Mouse (Mus musculus): Measurements from ENCODE around the gene Ankrd9. TPM values are rescaled to one million over a fixed set of nuclear protein-coding genes. Genes with fewer than 3 reads are reported as not detected.

Gene Ankrd9
- polyA plus RNA-seq, 1 experiment from 2014 or later, result 20.9 TPM

DNA sequence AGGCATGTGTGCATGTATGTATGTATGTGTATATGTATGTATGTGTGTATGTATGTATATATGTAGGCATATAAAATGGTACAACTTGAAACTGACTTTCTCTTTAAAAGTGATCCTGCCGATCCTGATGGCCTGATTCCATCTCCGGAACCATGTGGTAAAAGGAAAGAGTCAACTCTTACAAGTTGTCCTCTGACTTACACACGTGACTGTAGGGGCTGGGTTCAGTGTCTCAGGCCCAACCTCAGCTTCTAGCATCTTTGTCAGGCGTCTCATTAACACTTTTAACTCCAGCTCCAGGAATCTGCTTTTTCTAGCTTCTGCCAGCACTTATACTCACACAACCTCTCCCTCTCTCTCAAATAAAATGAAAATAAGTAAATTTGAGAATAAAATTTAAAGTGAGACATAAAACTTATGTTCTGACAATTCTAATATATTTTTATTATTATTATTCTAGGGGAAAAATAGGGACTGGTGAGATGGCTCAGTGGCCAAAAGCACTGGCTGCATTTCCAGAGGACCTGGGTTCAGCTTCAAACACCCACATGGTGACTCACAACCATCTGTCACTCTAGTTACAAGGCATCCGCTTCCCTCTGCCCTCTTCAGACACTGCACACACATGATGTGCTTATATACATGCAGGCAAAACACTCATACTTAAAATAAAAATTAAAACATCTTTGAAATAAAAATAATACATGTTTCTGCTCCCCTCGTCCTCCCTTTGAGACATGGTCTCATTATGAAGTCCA is 26.0 kb downstream of the Ankrd9 start:
- no peak overlapping the region for H3K4me2 ChIP-seq
- 81% methylated on average over 6 of the region's 6 CpGs for WGBS

GRCm38 (mm10) chr12:110951236-110951635 is 27.6 kb downstream of the Ankrd9 start:
- Histone ChIP-seq H3K9ac (no peak overlapping the region), H3K4me1 (no peaks in the 10 kb centered on the region), H3K36me3 (peaks cover 13% of the 10 kb centered on the region), H3K9me3 (no peaks in the 10 kb centered on the region), H3K4me3 (replicated peaks) (no peak overlapping the region), H3K27ac (no peak overlapping the region), H3K4me2 (no peak overlapping the region), H3K27me3 (replicated peaks) (no peaks in the 10 kb centered on the region)
- no peak; the same call in 1 of the 2 replicates for ATAC-seq (ENCODE audit: insufficient read depth, low FRiP score, low read depth)
- WGBS, result 83% methylated on average over 7 of the region's 7 CpGs

More for the DNA sequence above, 26.0 kb downstream of the Ankrd9 start:
- Histone ChIP-seq H3K9ac (no peak overlapping the region), H3K9me3 (no peaks in the 10 kb centered on the region), H3K36me3 (peaks cover 3% of the 10 kb centered on the region; the same call in 1 of the 2 replicates), H3K27me3 (replicated peaks) (no peaks in the 10 kb centered on the region), H3K4me1 (no peaks in the 10 kb centered on the region), H3K4me3 (replicated peaks) (no peak overlapping the region), H3K27ac (no peak overlapping the region)
- no peak for ATAC-seq (ENCODE audit: insufficient read depth, low FRiP score, low read depth)

- no peak overlapping the region for H3K4me2 ChIP-seq
- H3K4me3 ChIP-seq (replicated peaks), result no peak overlapping the region
- H3K9me3 ChIP-seq, result no peaks in the 10 kb centered on the region
- 81% methylated on average over 4 of the region's 4 CpGs for WGBS
- no peaks in the 10 kb centered on the region for H3K4me1 ChIP-seq
- no peaks in the 10 kb centered on the region for H3K27me3 ChIP-seq (replicated peaks)
- H3K36me3 ChIP-seq, result peaks cover 14% of the 10 kb centered on the region
- no peak overlapping the region for H3K27ac ChIP-seq
- no peak for ATAC-seq (ENCODE audit: insufficient read depth, low FRiP score, low read depth)
- no peak overlapping the region for H3K9ac ChIP-seq
Measured at GRCm38 (mm10) chr12:110950151-110950550, 28.7 kb downstream of the Ankrd9 start.

DNA sequence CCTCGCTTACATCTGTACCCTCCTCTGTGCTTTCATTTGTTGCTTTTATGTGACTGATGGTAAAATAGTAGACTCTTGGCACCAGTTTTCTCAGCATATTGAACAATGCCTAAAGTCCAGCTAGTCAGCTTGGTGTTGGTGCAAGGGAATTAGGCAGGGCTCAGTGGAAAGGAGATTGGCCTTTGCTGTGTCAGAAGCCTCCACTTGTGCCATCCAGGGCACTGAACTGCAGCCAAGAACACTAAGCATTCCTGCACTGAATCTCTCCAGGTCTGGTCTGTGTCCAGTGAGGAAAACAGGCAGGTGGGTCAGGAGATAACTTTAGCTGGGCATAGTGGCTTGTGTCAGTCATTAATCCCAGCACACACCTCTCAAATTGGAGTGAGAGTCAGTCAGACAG is 29.4 kb downstream of the Ankrd9 start:
- 89% methylated on average over 1 of the region's 1 CpGs for WGBS
- Histone ChIP-seq H3K9me3 (no peaks in the 10 kb centered on the region), H3K4me2 (no peak overlapping the region), H3K4me1 (no peaks in the 10 kb centered on the region), H3K27ac (no peak overlapping the region), H3K36me3 (peaks cover 17% of the 10 kb centered on the region), H3K4me3 (replicated peaks) (no peak overlapping the region), H3K27me3 (replicated peaks) (no peaks in the 10 kb centered on the region), H3K9ac (no peak overlapping the region)
- no peak for ATAC-seq (ENCODE audit: insufficient read depth, low FRiP score, low read depth)

DNA sequence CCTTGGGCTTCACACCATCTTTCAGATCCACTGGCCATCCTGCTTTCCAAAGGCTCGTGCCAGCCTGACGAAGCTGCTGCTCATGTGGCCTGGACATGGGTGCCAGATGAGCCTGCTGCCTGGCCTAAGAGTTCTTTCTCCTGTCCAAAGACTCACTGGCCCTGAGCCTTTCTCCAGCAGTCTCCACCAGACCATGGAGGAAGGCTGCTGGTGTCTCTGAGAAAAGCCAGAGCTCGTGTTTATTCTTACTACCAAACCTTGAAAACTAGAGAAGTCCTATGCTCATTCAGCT is 30.0 kb downstream of the Ankrd9 start:
- Histone ChIP-seq H3K4me3 (replicated peaks) (no peak overlapping the region), H3K4me1 (no peaks in the 10 kb centered on the region), H3K9me3 (no peaks in the 10 kb centered on the region), H3K9ac (no peak overlapping the region), H3K4me2 (no peak overlapping the region), H3K36me3 (peaks cover 18% of the 10 kb centered on the region), H3K27ac (no peak overlapping the region), H3K27me3 (replicated peaks) (no peaks in the 10 kb centered on the region)
- WGBS, result 88% methylated on average over 3 of the region's 3 CpGs
- no peak for ATAC-seq (ENCODE audit: insufficient read depth, low FRiP score, low read depth)

- H3K4me2 ChIP-seq, result no peak overlapping the region
- ATAC-seq (ENCODE audit: insufficient read depth, low FRiP score, low read depth), result no peak
- no peak overlapping the region for H3K9ac ChIP-seq
- H3K4me1 ChIP-seq, result no peaks in the 10 kb centered on the region
- no peaks in the 10 kb centered on the region for H3K9me3 ChIP-seq
- no peak overlapping the region for H3K27ac ChIP-seq
- no peaks in the 10 kb centered on the region for H3K27me3 ChIP-seq (replicated peaks)
- 88% methylated on average over 6 of the region's 6 CpGs for WGBS
- no peak overlapping the region for H3K4me3 ChIP-seq (replicated peaks)
- H3K36me3 ChIP-seq, result peaks cover 18% of the 10 kb centered on the region
Measured at GRCm38 (mm10) chr12:110948082-110948909, 30.5 kb downstream of the Ankrd9 start.

- WGBS, result 83% methylated on average over 7 of the region's 7 CpGs
- peaks cover 18% of the 10 kb centered on the region for H3K36me3 ChIP-seq
- no peak overlapping the region for H3K9ac ChIP-seq
- no peaks in the 10 kb centered on the region for H3K9me3 ChIP-seq
- H3K4me2 ChIP-seq, result no peak overlapping the region
- H3K27me3 ChIP-seq (replicated peaks), result no peaks in the 10 kb centered on the region
- no peak overlapping the region for H3K4me3 ChIP-seq (replicated peaks)
- no peak for ATAC-seq (ENCODE audit: insufficient read depth, low FRiP score, low read depth)
- H3K4me1 ChIP-seq, result no peaks in the 10 kb centered on the region
- no peak overlapping the region for H3K27ac ChIP-seq
Measured at GRCm38 (mm10) chr12:110946216-110946615, 32.6 kb downstream of the Ankrd9 start.

DNA sequence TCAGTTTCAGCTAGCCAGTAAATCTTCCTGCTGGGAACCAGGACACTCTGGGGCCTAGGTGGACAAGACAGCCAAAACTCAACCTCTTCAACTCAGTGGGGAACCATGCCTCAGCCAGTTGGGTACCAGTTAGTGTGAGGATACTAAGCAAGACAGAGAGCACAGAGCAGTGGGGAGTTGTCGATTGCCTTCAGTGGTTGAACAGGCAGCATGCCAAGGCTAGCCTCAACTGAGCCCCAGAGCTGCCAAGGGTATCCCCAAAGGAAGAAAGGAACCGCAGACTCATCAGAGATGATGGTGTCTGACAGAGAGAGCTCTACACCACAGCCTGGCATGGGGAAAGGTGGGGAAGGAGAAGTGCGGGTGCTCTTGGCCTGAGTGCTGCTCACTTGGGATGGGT is 38.0 kb downstream of the Ankrd9 start:
- H3K27ac ChIP-seq, result no peak overlapping the region
- H3K9me3 ChIP-seq, result no peaks in the 10 kb centered on the region
- H3K4me3 ChIP-seq (replicated peaks), result no peak overlapping the region
- no peaks in the 10 kb centered on the region for H3K27me3 ChIP-seq (replicated peaks)
- H3K4me2 ChIP-seq, result no peak overlapping the region
- H3K4me1 ChIP-seq, result no peaks in the 10 kb centered on the region
- ATAC-seq (ENCODE audit: insufficient read depth, low FRiP score, low read depth), result no peak
- peaks cover 20% of the 10 kb centered on the region for H3K36me3 ChIP-seq
- H3K9ac ChIP-seq, result no peak overlapping the region
- 93% methylated on average over 3 of the region's 3 CpGs for WGBS

DNA sequence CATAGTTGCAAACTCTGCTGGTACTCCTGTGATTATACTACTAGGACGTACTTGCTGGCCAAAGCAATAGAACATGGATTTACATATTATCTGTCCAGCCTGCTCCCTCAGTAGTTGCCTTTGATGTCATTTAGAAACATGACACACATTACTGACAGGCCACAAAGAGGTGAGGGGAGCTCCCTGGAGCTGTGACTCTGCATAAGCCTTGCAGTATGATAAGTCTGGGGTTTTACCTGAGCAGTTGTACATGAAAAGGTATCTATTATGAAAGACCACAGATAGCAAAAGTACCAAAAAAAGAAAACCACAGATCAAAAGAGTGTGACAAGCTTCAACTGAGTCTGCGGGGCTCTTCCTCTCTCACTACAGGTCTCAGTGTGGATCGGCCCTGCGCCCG is 39.5 kb downstream of the Ankrd9 start:
- Histone ChIP-seq H3K9ac (no peak overlapping the region), H3K27ac (no peak overlapping the region), H3K4me1 (no peaks in the 10 kb centered on the region), H3K4me3 (replicated peaks) (no peak overlapping the region), H3K27me3 (replicated peaks) (no peaks in the 10 kb centered on the region), H3K4me2 (no peak overlapping the region), H3K36me3 (peaks cover 17% of the 10 kb centered on the region), H3K9me3 (no peaks in the 10 kb centered on the region)
- 96% methylated on average over 5 of the region's 5 CpGs for WGBS
- no peak for ATAC-seq (ENCODE audit: insufficient read depth, low FRiP score, low read depth)

DNA sequence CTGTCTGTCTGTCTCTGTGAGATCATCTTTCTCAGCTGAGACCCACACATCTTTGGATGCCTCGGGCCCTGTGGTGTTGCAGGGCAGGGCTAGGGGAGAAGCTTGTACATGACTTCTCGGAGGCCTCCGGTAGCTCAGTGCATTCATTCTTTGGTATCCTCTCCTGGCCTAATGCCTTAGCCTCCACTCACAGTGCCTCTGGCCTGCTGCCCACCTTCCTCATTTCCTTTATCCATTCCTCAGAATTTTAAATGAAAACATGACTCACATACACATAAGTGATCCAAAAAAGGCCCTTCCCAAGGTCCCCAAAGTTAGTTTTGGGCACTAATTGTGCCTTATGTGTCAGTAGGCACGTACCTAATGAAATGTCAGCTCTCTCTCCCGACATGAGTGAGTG is 41.3 kb downstream of the Ankrd9 start:
- no peaks in the 10 kb centered on the region for H3K4me1 ChIP-seq
- no peak overlapping the region for H3K4me3 ChIP-seq (replicated peaks)
- H3K9ac ChIP-seq, result no peak overlapping the region
- H3K27me3 ChIP-seq (replicated peaks), result no peaks in the 10 kb centered on the region
- 86% methylated on average over 5 of the region's 5 CpGs for WGBS
- no peak overlapping the region for H3K4me2 ChIP-seq
- no peaks in the 10 kb centered on the region for H3K9me3 ChIP-seq
- peaks cover 23% of the 10 kb centered on the region for H3K36me3 ChIP-seq
- ATAC-seq (ENCODE audit: insufficient read depth, low FRiP score, low read depth), result no peak
- no peak overlapping the region for H3K27ac ChIP-seq

DNA sequence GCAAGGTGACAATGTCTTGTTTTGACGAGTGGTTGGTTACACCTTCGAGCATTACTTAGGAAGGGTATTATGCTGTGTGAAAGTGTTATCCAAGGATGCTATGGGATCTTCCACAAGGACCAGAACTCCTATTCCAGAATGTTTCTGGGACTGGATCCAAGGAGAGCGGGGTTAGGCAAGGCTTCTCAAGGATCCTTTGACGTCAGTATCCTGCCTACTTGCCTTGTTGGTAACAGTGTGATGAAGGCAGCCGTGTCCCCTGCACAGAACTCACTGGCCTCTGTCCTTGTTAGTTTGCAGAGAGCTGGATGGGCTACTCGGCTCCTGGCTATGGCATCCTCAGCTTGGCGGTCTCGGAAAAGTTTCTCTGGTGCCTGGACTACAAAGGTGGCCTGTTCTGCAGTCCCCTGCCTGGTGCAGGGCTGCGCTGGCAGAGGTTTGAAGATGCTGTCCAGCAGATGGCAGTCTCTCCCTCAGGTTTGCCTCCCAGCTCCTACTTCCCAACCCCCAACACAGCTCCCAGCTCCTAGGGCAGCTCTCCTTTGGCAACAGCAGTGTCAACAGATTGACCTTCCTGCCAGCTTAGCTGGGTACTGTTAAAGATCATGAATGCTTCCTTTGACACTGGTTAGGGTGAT is 42.7 kb downstream of the Ankrd9 start:
- H3K4me2 ChIP-seq, result no peak overlapping the region
- H3K9ac ChIP-seq, result no peak overlapping the region
- peak; percentile 84 for ATAC-seq (ENCODE audit: insufficient read depth, low FRiP score, low read depth)
- H3K4me1 ChIP-seq, result no peaks in the 10 kb centered on the region
- H3K4me3 ChIP-seq (replicated peaks), result no peak overlapping the region
- no peaks in the 10 kb centered on the region for H3K27me3 ChIP-seq (replicated peaks)
- H3K27ac ChIP-seq, result no peak overlapping the region
- no peaks in the 10 kb centered on the region for H3K9me3 ChIP-seq
- WGBS, result 70% methylated on average over 9 of the region's 9 CpGs
- peaks cover 23% of the 10 kb centered on the region for H3K36me3 ChIP-seq

GRCm38 (mm10) chr12:110932820-110933219 is 46.0 kb downstream of the Ankrd9 start:
- peaks cover 7% of the 10 kb centered on the region for H3K36me3 ChIP-seq
- H3K9me3 ChIP-seq, result no peaks in the 10 kb centered on the region
- WGBS, result 70% methylated on average over 5 of the region's 5 CpGs
- H3K9ac ChIP-seq, result no peak overlapping the region
- no peak overlapping the region for H3K27ac ChIP-seq
- ATAC-seq (ENCODE audit: insufficient read depth, low FRiP score, low read depth), result no peak
- no peaks in the 10 kb centered on the region for H3K4me1 ChIP-seq
- no peaks in the 10 kb centered on the region for H3K27me3 ChIP-seq (replicated peaks)
- H3K4me2 ChIP-seq, result no peak overlapping the region
- H3K4me3 ChIP-seq (replicated peaks), result no peak overlapping the region
